Mouse (Mus musculus): ENCODE data around the gene Kif26b.

The Kif26b gene

GRCm38 (mm10) chr1:178597757-178598156, 68.8 kb downstream of the Kif26b start:
- DNase-seq: no peak

- DNase-seq: no peak
Observed at GRCm38 (mm10) chr1:178600851-178601569, 72.1 kb downstream of the Kif26b start.

GRCm38 (mm10) chr1:178609151-178609775, 80.3 kb downstream of the Kif26b start:
- DNase-seq: no peak

GRCm38 (mm10) chr1:178611512-178611911, 82.6 kb downstream of the Kif26b start:
- DNase-seq: no peak

GRCm38 (mm10) chr1:178621301-178621700, 92.4 kb downstream of the Kif26b start:
- no peak for DNase-seq

GRCm38 (mm10) chr1:178623889-178624288, 95.0 kb downstream of the Kif26b start:
- DNase-seq: no peak

GRCm38 (mm10) chr1:178626961-178627381, 98.0 kb downstream of the Kif26b start:
- DNase-seq: no peak

- no peak for DNase-seq
Observed at GRCm38 (mm10) chr1:178630042-178630441, 101.1 kb downstream of the Kif26b start.

- no peak for DNase-seq
Observed at GRCm38 (mm10) chr1:178631863-178632262, 102.9 kb downstream of the Kif26b start.

- DNase-seq: no peak
Observed at GRCm38 (mm10) chr1:178634359-178635085, 105.6 kb downstream of the Kif26b start.

GRCm38 (mm10) chr1:178635470-178635869, 106.5 kb downstream of the Kif26b start:
- no peak for DNase-seq

- no peak for DNase-seq
Observed at GRCm38 (mm10) chr1:178637293-178637692, 108.4 kb downstream of the Kif26b start.

GRCm38 (mm10) chr1:178639951-178640350, 111.0 kb downstream of the Kif26b start:
- DNase-seq: no peak

- no peak for DNase-seq
Observed at GRCm38 (mm10) chr1:178640719-178641455, 112.0 kb downstream of the Kif26b start.

GRCm38 (mm10) chr1:178641788-178642187, 112.9 kb downstream of the Kif26b start:
- no peak for DNase-seq

GRCm38 (mm10) chr1:178644954-178645353, 116.0 kb downstream of the Kif26b start:
- DNase-seq: no peak

GRCm38 (mm10) chr1:178646589-178646988, 117.7 kb downstream of the Kif26b start:
- DNase-seq: no peak

- no peak for DNase-seq
Observed at GRCm38 (mm10) chr1:178655525-178655924, 126.6 kb downstream of the Kif26b start.

- no peak for DNase-seq
Observed at GRCm38 (mm10) chr1:178661035-178661434, 132.1 kb downstream of the Kif26b start.

GRCm38 (mm10) chr1:178661556-178661955, 132.6 kb downstream of the Kif26b start:
- no peak for DNase-seq

GRCm38 (mm10) chr1:178663539-178663938, 134.6 kb downstream of the Kif26b start:
- no peak for DNase-seq

GRCm38 (mm10) chr1:178664271-178664969, 135.5 kb downstream of the Kif26b start:
- DNase-seq: no peak

Data from spleen, adult 18-20 months (tissue).